Mouse (Mus musculus) heart, embryonic 14.5 days (tissue): ENCODE measurements at regions not wholly inside any gene's neighbourhood (a gene's known extent, or its start where the extent isn't known, plus 50 kb on each side); places are given as distances from the start of the nearest gene placed in this dataset.

Experiments
- ATAC-seq: fragments of 200-750 bp; cut with Nextera tagmentation; 2 replicates; pipeline ENCODE4 v1.8.0; 2017; ENCODE audit warnings: low read depth, moderate TSS enrichment; ENCODE audit not compliant: insufficient number of reproducible peaks, insufficient read depth, low FRiP score
- H3K27ac ChIP-seq, 2 experiments: fragments of 200-500 bp in 1 of 2; fragments of 300-500 bp in 1 of 2; sonication (generic) in 1 of 2; replicated peaks in 1 of 2; 2 replicates each; pipeline ENCODE4 v1.5.1; 2012 to 2014; ENCODE audit warnings: low read depth in 2 of 2, low read length in 2 of 2, control low read depth in 1 of 2, mild to moderate bottlenecking in 1 of 2, mixed read lengths in 1 of 2; ENCODE audit not compliant: control insufficient read depth in 1 of 2, insufficient read depth in 1 of 2
- H3K27me3 ChIP-seq: fragments of 300-500 bp; sonication (generic); 2 replicates; pipeline ENCODE4 v1.6.1; 2014; ENCODE audit warnings: mild to moderate bottlenecking, low read length, control low read depth; ENCODE audit not compliant: control insufficient read depth, insufficient read depth
- H3K36me3 ChIP-seq: fragments of 300-500 bp; sonication (generic); 2 replicates; pipeline ENCODE4 v1.6.1; 2014; ENCODE audit warnings: mild to moderate bottlenecking, control low read depth, low read length, mixed read lengths; ENCODE audit not compliant: control insufficient read depth, insufficient read depth
- H3K4me1 ChIP-seq, 2 experiments: fragments of 200-500 bp in 1 of 2; fragments of 300-500 bp in 1 of 2; sonication (generic) in 1 of 2; 2 replicates each; pipeline ENCODE4 v1.6.1; 2012 to 2014; ENCODE audit warnings: low read length in 2 of 2, control low read depth in 1 of 2, mixed read lengths in 1 of 2; ENCODE audit not compliant: control insufficient read depth in 2 of 2, insufficient read depth in 2 of 2
- H3K4me2 ChIP-seq: fragments of 300-500 bp; sonication (generic); 2 replicates; pipeline ENCODE4 v1.6.1; 2014; ENCODE audit warnings: mild to moderate bottlenecking, low read length
- H3K4me3 ChIP-seq, 2 experiments: fragments of 200-500 bp in 1 of 2; fragments of 300-500 bp in 1 of 2; sonication (generic) in 1 of 2; 2 replicates each; pipeline ENCODE4 v1.5.1; 2012 to 2014; ENCODE audit warnings: low read length in 2 of 2, mild to moderate bottlenecking in 2 of 2, control low read depth in 1 of 2, low read depth in 1 of 2, moderate library complexity in 1 of 2; ENCODE audit not compliant: control insufficient read depth in 1 of 2, insufficient read depth in 1 of 2
- H3K9ac ChIP-seq: fragments of 300-500 bp; sonication (generic); 2 replicates; pipeline ENCODE4 v1.6.1; 2014; ENCODE audit warnings: mild to moderate bottlenecking, low read length
- H3K9me3 ChIP-seq: fragments of 300-500 bp; sonication (generic); 2 replicates; pipeline ENCODE4 v1.6.1; 2016; ENCODE audit warnings: low read length, control low read depth; ENCODE audit not compliant: control insufficient read depth
- WGBS: fragments of 180-500 bp; shearing (Covaris S2); extraction: QIAGEN DNeasy Blood & Tissue Kit; methylation state at CpG from one replicate; pipeline ENCODE4 v1.1.7; 2014; 5-methylcytosine and 5-hydroxymethylcytosine counted together

DNA sequence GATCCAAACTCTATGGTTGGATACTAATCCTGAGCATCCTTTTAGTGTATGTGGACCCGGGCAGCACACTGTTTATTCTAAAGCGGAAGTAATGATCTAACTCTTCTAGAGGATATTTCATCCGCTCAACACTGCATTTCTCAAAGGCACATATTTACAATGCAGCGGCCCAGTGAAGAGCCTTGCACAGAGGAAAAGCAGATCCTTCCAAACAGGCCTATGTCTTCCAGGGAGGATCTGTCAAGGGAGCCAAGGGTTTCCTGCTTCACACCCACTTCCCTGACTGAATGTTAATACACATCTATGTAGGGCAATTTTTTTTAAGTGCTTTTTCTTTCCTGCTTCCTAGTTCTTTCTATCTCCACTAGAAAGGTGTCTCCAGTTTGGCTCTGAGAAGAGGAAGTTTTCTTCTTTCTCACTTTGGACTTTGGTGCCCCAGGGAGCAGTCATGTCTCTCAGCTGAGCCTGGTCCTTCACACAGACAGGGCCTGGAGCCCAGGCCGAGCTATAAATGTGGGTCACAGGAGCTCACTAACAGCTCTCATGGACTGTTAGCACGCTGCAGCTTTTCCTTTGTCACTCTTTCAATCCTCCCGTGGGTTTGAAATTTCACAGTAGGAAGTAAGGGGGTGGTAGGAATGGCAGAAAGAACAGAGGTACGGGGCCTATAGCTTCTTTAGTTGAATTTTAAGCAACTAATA is 323.2 kb upstream of the Smim15 start:
- 76% methylated on average over 8 of the region's 8 CpGs for whole genome bisulfite sequencing
- Histone ChIP-seq H3K9me3 (no peaks in the 10 kb centered on the region), H3K4me3 (no peak overlapping the region), H3K9ac (no peak overlapping the region), H3K4me1 (no peaks in the 10 kb centered on the region), H3K27me3 (no peaks in the 10 kb centered on the region), H3K36me3 (peaks cover 4% of the 10 kb centered on the region; the same call in 1 of the 2 replicates), H3K27ac (no peak overlapping the region), H3K4me2 (no peak overlapping the region)
- ATAC-seq: no peak

DNA sequence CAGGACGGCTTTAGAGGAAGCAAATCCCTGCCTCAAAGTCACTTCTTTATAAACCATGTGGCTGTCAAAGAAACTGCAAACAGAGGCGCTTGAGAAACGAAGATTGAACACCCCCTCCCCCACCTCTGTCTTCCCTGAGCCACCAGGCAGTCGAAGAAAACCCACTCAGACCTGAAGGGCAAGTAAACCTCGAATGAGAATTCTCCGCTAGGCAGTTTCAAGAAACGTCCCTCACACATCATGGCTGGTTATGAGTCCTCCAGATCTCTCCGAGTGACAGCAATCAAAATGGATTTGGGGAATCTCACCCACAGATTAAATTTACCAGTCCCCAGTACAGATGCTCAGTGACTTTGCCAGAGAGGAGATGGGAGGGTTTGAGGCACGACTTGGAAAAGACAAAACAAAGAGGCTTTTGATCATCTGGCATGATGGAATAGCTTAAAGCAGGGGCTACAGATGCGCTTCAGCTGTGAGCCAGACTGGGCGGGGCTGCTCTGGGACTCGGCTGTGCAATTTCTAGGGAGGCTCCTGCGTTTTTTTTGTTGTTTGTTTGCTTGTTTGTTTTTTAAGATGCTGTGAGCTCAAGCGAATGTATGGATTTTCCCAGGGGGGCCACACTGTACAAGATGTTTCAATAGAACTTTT is 325.1 kb upstream of the Smim15 start:
- Histone ChIP-seq H3K27ac (no peak overlapping the region), H3K9ac (no peak overlapping the region), H3K4me1 (no peaks in the 10 kb centered on the region), H3K4me2 (no peak overlapping the region), H3K36me3 (no peaks in the 10 kb centered on the region), H3K27me3 (no peaks in the 10 kb centered on the region), H3K4me3 (no peak overlapping the region), H3K9me3 (no peaks in the 10 kb centered on the region)
- WGBS: 53% methylated on average over 14 of the region's 14 CpGs
- ATAC-seq: no peak

DNA sequence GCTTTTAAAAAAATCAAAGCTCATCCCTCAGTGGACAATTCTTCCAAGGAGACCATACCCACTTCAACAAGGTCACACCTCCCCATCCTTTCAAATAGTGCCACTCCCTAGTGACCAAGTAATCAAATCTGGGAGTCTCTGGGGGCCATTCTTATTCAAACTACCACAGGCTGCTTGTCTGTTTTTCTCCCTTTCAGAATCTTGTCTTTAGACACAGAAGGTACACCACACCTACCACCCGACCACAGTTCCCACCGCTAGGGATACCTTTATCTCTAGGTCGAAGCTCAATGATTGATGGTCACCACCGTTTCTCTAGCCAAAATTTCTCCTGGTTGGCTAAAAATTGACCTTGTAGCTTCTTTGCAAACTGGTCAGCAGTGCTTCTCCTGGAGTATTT is 328.6 kb upstream of the Smim15 start:
- 76% methylated on average over 4 of the region's 4 CpGs for WGBS
- H3K27me3 ChIP-seq: no peaks in the 10 kb centered on the region
- no peak for ATAC-seq

DNA sequence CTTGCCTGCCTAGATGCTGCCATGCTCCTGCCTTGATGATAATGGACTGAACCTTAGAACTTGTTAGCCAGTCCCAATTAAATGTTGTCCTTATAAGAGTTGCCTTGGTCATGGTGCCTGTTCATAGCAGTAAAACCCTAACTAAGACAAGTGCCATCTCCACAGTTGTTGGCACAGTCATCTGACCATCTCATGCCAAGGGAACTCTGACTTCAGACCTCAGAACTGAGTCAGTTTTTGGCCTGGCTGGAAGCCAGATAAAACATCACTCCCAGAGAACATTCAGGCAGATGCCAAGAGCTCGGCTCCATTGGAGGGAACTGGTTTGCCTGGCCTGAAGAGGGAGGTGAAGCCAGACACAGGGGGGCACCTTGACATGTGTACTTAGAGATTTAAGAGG is 330.2 kb upstream of the Smim15 start:
- Histone ChIP-seq H3K9ac (no peak overlapping the region), H3K4me1 (no peaks in the 10 kb centered on the region), H3K36me3 (no peaks in the 10 kb centered on the region), H3K27ac (no peak overlapping the region), H3K4me2 (no peak overlapping the region), H3K9me3 (no peaks in the 10 kb centered on the region), H3K27me3 (no peaks in the 10 kb centered on the region), H3K4me3 (no peak overlapping the region)
- no peak for ATAC-seq
- 38% methylated on average over 1 of the region's 1 CpGs for WGBS

More for the DNA sequence above, 328.6 kb upstream of the Smim15 start:
- no peaks in the 10 kb centered on the region for H3K36me3 ChIP-seq
- H3K4me1 ChIP-seq: no peaks in the 10 kb centered on the region
- no peak overlapping the region for H3K4me3 ChIP-seq
- H3K27ac ChIP-seq: no peak overlapping the region
- no peak overlapping the region for H3K4me2 ChIP-seq
- no peaks in the 10 kb centered on the region for H3K9me3 ChIP-seq
- no peak overlapping the region for H3K9ac ChIP-seq

GRCm38 (mm10) chr13:107711341-107711994 is 332.8 kb upstream of the Smim15 start:
- no peaks in the 10 kb centered on the region for H3K9me3 ChIP-seq
- no peaks in the 10 kb centered on the region for H3K4me1 ChIP-seq
- H3K4me3 ChIP-seq: no peak overlapping the region
- H3K9ac ChIP-seq: no peak overlapping the region
- no peak overlapping the region for H3K4me2 ChIP-seq
- no peaks in the 10 kb centered on the region for H3K36me3 ChIP-seq
- no peak for ATAC-seq
- no peaks in the 10 kb centered on the region for H3K27me3 ChIP-seq
- no peak overlapping the region for H3K27ac ChIP-seq
- WGBS: 66% methylated on average over 4 of the region's 4 CpGs

DNA sequence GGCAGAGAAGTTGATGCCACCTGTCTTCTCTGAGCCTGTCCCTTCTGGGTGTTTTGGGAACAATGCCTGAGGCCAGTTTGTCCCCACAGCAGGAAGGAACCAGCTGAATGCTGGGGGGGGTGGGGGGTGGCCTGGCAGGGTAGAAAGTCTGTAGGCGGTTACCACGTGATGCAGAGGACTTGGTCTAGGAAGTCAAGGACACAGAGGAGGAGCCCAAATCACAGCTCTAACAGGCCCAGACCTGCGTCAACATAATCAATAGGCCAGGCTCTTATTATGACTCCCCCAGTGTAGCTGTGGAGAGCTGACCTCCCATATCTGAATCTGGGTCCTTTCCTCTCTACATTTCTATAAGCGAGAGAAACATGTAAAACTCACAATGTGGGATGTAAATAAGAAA is 333.9 kb upstream of the Smim15 start:
- WGBS: 78% methylated on average over 4 of the region's 4 CpGs
- Histone ChIP-seq H3K9me3 (no peaks in the 10 kb centered on the region), H3K36me3 (no peaks in the 10 kb centered on the region), H3K4me2 (no peak overlapping the region), H3K27ac (no peak overlapping the region), H3K27me3 (no peaks in the 10 kb centered on the region), H3K9ac (no peak overlapping the region), H3K4me1 (no peaks in the 10 kb centered on the region), H3K4me3 (no peak overlapping the region)
- ATAC-seq: no peak

DNA sequence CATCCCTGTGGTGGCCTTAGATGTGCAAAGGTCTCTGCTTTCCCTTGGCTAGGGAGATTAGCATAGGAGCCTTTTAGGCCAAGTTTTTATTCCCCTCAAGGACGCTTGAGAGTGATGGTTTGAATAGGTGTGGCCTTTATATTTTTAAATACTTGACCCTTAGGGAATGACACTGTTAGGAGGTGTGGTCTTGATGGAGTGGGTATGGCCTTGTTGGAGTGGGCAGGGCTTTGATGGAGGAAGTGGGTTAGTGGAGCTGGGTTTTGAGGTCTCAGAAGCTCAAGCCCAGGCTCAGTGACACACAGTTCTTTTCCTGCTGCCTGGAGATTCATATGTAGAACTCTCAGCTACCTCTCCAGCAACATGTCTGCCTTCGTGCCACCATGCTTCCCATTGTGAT is 334.4 kb upstream of the Smim15 start:
- H3K36me3 ChIP-seq: no peaks in the 10 kb centered on the region
- no peak for ATAC-seq

More for the DNA sequence above, 334.4 kb upstream of the Smim15 start:
- H3K27ac ChIP-seq: no peak overlapping the region
- WGBS: 67% methylated on average over 2 of the region's 2 CpGs
- H3K27me3 ChIP-seq: no peaks in the 10 kb centered on the region
- no peaks in the 10 kb centered on the region for H3K9me3 ChIP-seq
- H3K4me3 ChIP-seq: no peak overlapping the region
- no peaks in the 10 kb centered on the region for H3K4me1 ChIP-seq
- H3K4me2 ChIP-seq: no peak overlapping the region
- no peak overlapping the region for H3K9ac ChIP-seq
